Mouse (Mus musculus): ENCODE results near the gene Wls. TPM values are rescaled to one million over a fixed set of nuclear protein-coding genes. Genes with fewer than 3 reads are reported as not detected.

Wls gene
- polyA plus RNA-seq (2012; ENCODE audit: insufficient read depth, insufficient read length, missing spikeins) = 65.0 and 70.2 TPM in 2 replicates

- peaks cover 10% of the 10 kb centered on the region for H3K4me1 ChIP-seq (ENCODE audit: control insufficient read depth, insufficient read depth, low read length)
- peak within 1 kb of the TSS; percentile 85 for H3K4me3 ChIP-seq (ENCODE audit: insufficient read depth, low read length)
- no peak for TF ChIP-seq POLR2A (IDR thresholded peaks at IDR 0.05; ENCODE audit: borderline replicate concordance, low read depth, low read length)
- TF ChIP-seq CTCF (IDR thresholded peaks at IDR 0.05; ENCODE audit: low read depth, low read length) = no peak
- peak within 1 kb of the TSS; percentile 83 for H3K27ac ChIP-seq (ENCODE audit: insufficient read depth, low read depth, low read length)
These were observed at the start of gene Wls for GRCm38 (mm10) chr3:159839481-159839880. Gene Wls, plus strand, starts transcription at chr3:159839672.

- Histone ChIP-seq H3K4me3 (ENCODE audit: insufficient read depth, low read length) (no peak overlapping the region), H3K4me1 (ENCODE audit: control insufficient read depth, insufficient read depth, low read length) (no peaks in the 10 kb centered on the region), H3K27ac (ENCODE audit: insufficient read depth, low read depth, low read length) (no peak overlapping the region)
- no peak for TF ChIP-seq CTCF (IDR thresholded peaks at IDR 0.05; ENCODE audit: low read depth, low read length)
- no peak for TF ChIP-seq POLR2A (IDR thresholded peaks at IDR 0.05; ENCODE audit: borderline replicate concordance, low read depth, low read length)
These were observed 49.7 kb upstream of the Wls start for GRCm38 (mm10) chr3:159789781-159790180.

GRCm38 (mm10) chr3:159831535-159831934 lies 7.9 kb upstream of the Wls start:
- no peaks in the 10 kb centered on the region for H3K4me1 ChIP-seq (ENCODE audit: control insufficient read depth, insufficient read depth, low read length)
- H3K27ac ChIP-seq (ENCODE audit: insufficient read depth, low read depth, low read length) = no peak overlapping the region
- H3K4me3 ChIP-seq (ENCODE audit: insufficient read depth, low read length) = no peak overlapping the region
- TF ChIP-seq POLR2A (IDR thresholded peaks at IDR 0.05; ENCODE audit: borderline replicate concordance, low read depth, low read length) = no peak
- TF ChIP-seq CTCF (IDR thresholded peaks at IDR 0.05; ENCODE audit: low read depth, low read length) = no peak

- H3K4me3 ChIP-seq (ENCODE audit: insufficient read depth, low read length) = peak overlapping the region; percentile 85
- peak overlapping the region; percentile 83 for H3K27ac ChIP-seq (ENCODE audit: insufficient read depth, low read depth, low read length)
- TF ChIP-seq CTCF (IDR thresholded peaks at IDR 0.05; ENCODE audit: low read depth, low read length) (no peak), POLR2A (IDR thresholded peaks at IDR 0.05; ENCODE audit: borderline replicate concordance, low read depth, low read length) (no peak)
These were observed 737 bp downstream of the Wls start for GRCm38 (mm10) chr3:159840002-159840816.

DNA sequence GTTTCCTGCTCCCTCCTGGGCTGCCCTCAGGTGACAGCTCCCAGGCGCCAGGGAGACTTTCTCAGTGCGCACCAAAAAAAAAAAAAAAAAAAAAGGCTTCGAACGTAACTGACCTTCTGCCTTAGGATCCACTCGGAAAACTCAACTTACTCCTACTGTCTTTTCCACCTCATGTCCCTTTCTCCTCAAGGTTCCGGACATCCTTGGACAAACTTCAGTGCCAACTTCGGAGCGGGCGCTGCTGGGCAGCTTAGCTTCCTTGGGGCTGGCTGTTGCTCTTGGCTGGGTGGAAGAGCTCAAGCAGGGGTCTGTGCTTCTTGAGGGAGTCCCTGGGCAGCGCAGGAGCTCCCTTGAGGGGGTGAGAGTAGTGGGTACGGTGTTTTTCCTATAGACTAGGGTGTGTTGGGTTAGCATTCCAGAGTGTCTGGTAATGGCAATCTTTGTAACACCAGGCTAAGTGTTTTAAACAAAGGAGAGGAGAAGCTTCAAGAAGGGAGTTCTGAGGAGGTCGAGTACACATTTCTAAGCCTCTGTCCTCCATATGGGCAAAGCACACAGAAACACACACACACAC lies 1.4 kb downstream of the Wls start:
- no peak for TF ChIP-seq POLR2A (IDR thresholded peaks at IDR 0.05; ENCODE audit: borderline replicate concordance, low read depth, low read length)
- no peak for TF ChIP-seq CTCF (IDR thresholded peaks at IDR 0.05; ENCODE audit: low read depth, low read length)
- H3K4me3 ChIP-seq (ENCODE audit: insufficient read depth, low read length) = peak overlapping the region; percentile 85
- peaks cover 10% of the 10 kb centered on the region for H3K4me1 ChIP-seq (ENCODE audit: control insufficient read depth, insufficient read depth, low read length)
- peak overlapping the region; percentile 83; the same call in 1 of the 2 replicates for H3K27ac ChIP-seq (ENCODE audit: insufficient read depth, low read depth, low read length)

More at GRCm38 (mm10) chr3:159840002-159840816, 737 bp downstream of the Wls start:
- peaks cover 10% of the 10 kb centered on the region for H3K4me1 ChIP-seq (ENCODE audit: control insufficient read depth, insufficient read depth, low read length)

GRCm38 (mm10) chr3:159841458-159841857 lies 2.0 kb downstream of the Wls start:
- TF ChIP-seq CTCF (IDR thresholded peaks at IDR 0.05; ENCODE audit: low read depth, low read length) (no peak), POLR2A (IDR thresholded peaks at IDR 0.05; ENCODE audit: borderline replicate concordance, low read depth, low read length) (no peak)
- Histone ChIP-seq H3K4me3 (ENCODE audit: insufficient read depth, low read length) (peak overlapping the region; percentile 85), H3K4me1 (ENCODE audit: control insufficient read depth, insufficient read depth, low read length) (peaks cover 10% of the 10 kb centered on the region), H3K27ac (ENCODE audit: insufficient read depth, low read depth, low read length) (no peak overlapping the region)

DNA sequence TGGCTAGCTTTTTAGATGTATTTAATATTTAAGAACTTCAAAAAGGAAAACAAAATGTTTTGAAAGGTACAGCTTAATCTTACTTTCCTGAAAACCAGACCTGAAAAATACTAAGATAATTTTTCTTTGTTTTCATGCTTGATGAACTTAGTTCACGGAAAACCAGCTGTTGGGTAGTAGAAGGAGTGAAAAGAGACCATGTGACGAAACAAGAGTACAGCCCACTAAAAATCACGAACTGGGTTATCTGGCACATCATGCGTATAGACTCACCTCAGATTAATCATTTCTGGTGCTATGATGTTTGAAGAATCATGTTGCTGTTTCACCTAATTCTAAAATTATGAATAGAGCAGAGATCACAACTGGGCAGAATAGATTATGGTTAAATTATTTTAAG lies 3.7 kb downstream of the Wls start:
- no peak overlapping the region for H3K27ac ChIP-seq (ENCODE audit: insufficient read depth, low read depth, low read length)
- TF ChIP-seq POLR2A (IDR thresholded peaks at IDR 0.05; ENCODE audit: borderline replicate concordance, low read depth, low read length) = no peak
- TF ChIP-seq CTCF (IDR thresholded peaks at IDR 0.05; ENCODE audit: low read depth, low read length) = no peak
- H3K4me1 ChIP-seq (ENCODE audit: control insufficient read depth, insufficient read depth, low read length) = peaks cover 10% of the 10 kb centered on the region
- no peak overlapping the region for H3K4me3 ChIP-seq (ENCODE audit: insufficient read depth, low read length)

GRCm38 (mm10) chr3:159847410-159848016 lies 8.0 kb downstream of the Wls start:
- Histone ChIP-seq H3K4me1 (ENCODE audit: control insufficient read depth, insufficient read depth, low read length) (peaks cover 2% of the 10 kb centered on the region; the same call in 1 of the 2 replicates), H3K4me3 (ENCODE audit: insufficient read depth, low read length) (no peak overlapping the region), H3K27ac (ENCODE audit: insufficient read depth, low read depth, low read length) (no peak overlapping the region)
- TF ChIP-seq POLR2A (IDR thresholded peaks at IDR 0.05; ENCODE audit: borderline replicate concordance, low read depth, low read length) (no peak), CTCF (IDR thresholded peaks at IDR 0.05; ENCODE audit: low read depth, low read length) (no peak)

GRCm38 (mm10) chr3:159848156-159848555 lies 8.7 kb downstream of the Wls start:
- Histone ChIP-seq H3K4me3 (ENCODE audit: insufficient read depth, low read length) (no peak overlapping the region), H3K27ac (ENCODE audit: insufficient read depth, low read depth, low read length) (no peak overlapping the region), H3K4me1 (ENCODE audit: control insufficient read depth, insufficient read depth, low read length) (peaks cover under 1% of the 10 kb centered on the region; the same call in 1 of the 2 replicates)
- TF ChIP-seq CTCF (IDR thresholded peaks at IDR 0.05; ENCODE audit: low read depth, low read length) (no peak), POLR2A (IDR thresholded peaks at IDR 0.05; ENCODE audit: borderline replicate concordance, low read depth, low read length) (no peak)

All from bone marrow macrophage, adult 2 months (primary cell).